Mouse (Mus musculus) liver, embryonic 13.5 days (tissue): ENCODE measurements at regions not wholly inside any gene's neighbourhood (a gene's known extent, or its start where the extent isn't known, plus 50 kb on each side); places are given as distances from the start of the nearest gene placed in this dataset.
"Not testable (repeated sequence)": the region's sequence is repeated elsewhere in the genome, so short reads cannot be mapped to it uniquely, and the experiment has no call there.

Experiments used
- ATAC-seq: fragments of 200-750 bp; cut with Nextera tagmentation; 2 replicates; pipeline ENCODE4 v1.8.0; 2017; ENCODE audit warnings: low read depth, mild to moderate bottlenecking, moderate number of reproducible peaks, moderate library complexity
- DNase-seq: peaks from one replicate; pipeline ENCODE4 v3.0.0; 2022
- H3K27ac ChIP-seq: fragments of 300-500 bp; sonication (generic); 2 replicates; pipeline ENCODE4 v1.5.1; 2015; ENCODE audit warnings: moderate library complexity, mild to moderate bottlenecking, inconsistent platforms
- H3K27me3 ChIP-seq: fragments of 300-500 bp; sonication (generic); 2 replicates; pipeline ENCODE4 v1.6.1; 2015; ENCODE audit warnings: mild to moderate bottlenecking, inconsistent platforms
- H3K36me3 ChIP-seq: fragments of 300-500 bp; sonication (generic); 2 replicates; pipeline ENCODE4 v1.6.1; 2015; ENCODE audit warnings: mild to moderate bottlenecking, inconsistent platforms
- H3K4me1 ChIP-seq: fragments of 300-500 bp; sonication (generic); replicated peaks from 2 replicates; pipeline ENCODE4 v1.6.1; 2015; ENCODE audit warnings: inconsistent platforms
- H3K4me2 ChIP-seq: fragments of 300-500 bp; sonication (generic); 2 replicates; pipeline ENCODE4 v1.6.1; 2015; ENCODE audit warnings: inconsistent platforms, mild to moderate bottlenecking, moderate library complexity
- H3K4me3 ChIP-seq: fragments of 300-500 bp; sonication (generic); replicated peaks from 2 replicates; pipeline ENCODE4 v1.5.1; 2015; ENCODE audit warnings: mild to moderate bottlenecking, inconsistent platforms
- H3K9ac ChIP-seq: fragments of 300-500 bp; sonication (generic); 2 replicates; pipeline ENCODE4 v1.6.1; 2015; ENCODE audit warnings: mild to moderate bottlenecking, inconsistent platforms
- H3K9me3 ChIP-seq: fragments of 300-500 bp; sonication (generic); replicated peaks from 2 replicates; pipeline ENCODE4 v1.6.1; 2016; ENCODE audit warnings: inconsistent platforms
- WGBS: fragments of 180-500 bp; shearing (Covaris S2); methylation state at CpG from one replicate; pipeline ENCODE4 v1.1.7; 2015; ENCODE audit not compliant: insufficient replicate concordance; 5-methylcytosine and 5-hydroxymethylcytosine counted together

GRCm38 (mm10) chr1:184187582-184187981, 153.5 kb upstream of the 1700056E22Rik start:
- DNase-seq (no peak), ATAC-seq (no peak)
- Histone ChIP-seq H3K4me3 (no peak overlapping the region), H3K27me3 (no peaks in the 10 kb centered on the region), H3K36me3 (no peaks in the 10 kb centered on the region), H3K9me3 (no peaks in the 10 kb centered on the region), H3K9ac (no peak overlapping the region), H3K27ac (no peak overlapping the region), H3K4me1 (no peaks in the 10 kb centered on the region), H3K4me2 (no peak overlapping the region)

- no peak overlapping the region for H3K4me3 ChIP-seq
- WGBS: 72% methylated on average over 4 of the region's 4 CpGs
- no peak overlapping the region for H3K9ac ChIP-seq
- ATAC-seq: no peak
- H3K27me3 ChIP-seq: no peaks in the 10 kb centered on the region
- no peaks in the 10 kb centered on the region for H3K4me1 ChIP-seq
- no peak overlapping the region for H3K4me2 ChIP-seq
- DNase-seq: no peak
- no peak overlapping the region for H3K27ac ChIP-seq
- H3K36me3 ChIP-seq: no peaks in the 10 kb centered on the region
- no peaks in the 10 kb centered on the region for H3K9me3 ChIP-seq
These were observed 148.1 kb upstream of the 1700056E22Rik start for GRCm38 (mm10) chr1:184182163-184182562.

GRCm38 (mm10) chr1:184174416-184174815, 140.3 kb upstream of the 1700056E22Rik start:
- not testable (repeated sequence) for H3K36me3 ChIP-seq, H3K27ac ChIP-seq, H3K4me1 ChIP-seq, H3K9me3 ChIP-seq, H3K4me2 ChIP-seq, ATAC-seq, H3K9ac ChIP-seq, H3K27me3 ChIP-seq, H3K4me3 ChIP-seq, DNase-seq
- 36% methylated on average over 1 of the region's 1 CpGs for WGBS

GRCm38 (mm10) chr1:184173739-184174138, 139.6 kb upstream of the 1700056E22Rik start:
- H3K36me3 ChIP-seq: no peaks in the 10 kb centered on the region
- no peak overlapping the region for H3K4me2 ChIP-seq
- no peak overlapping the region for H3K4me3 ChIP-seq
- H3K9ac ChIP-seq: no peak overlapping the region
- no peak for ATAC-seq
- no peak for DNase-seq
- 36% methylated on average over 6 of the region's 6 CpGs for whole genome bisulfite sequencing
- no peaks in the 10 kb centered on the region for H3K9me3 ChIP-seq
- H3K27ac ChIP-seq: no peak overlapping the region
- H3K4me1 ChIP-seq: no peaks in the 10 kb centered on the region
- H3K27me3 ChIP-seq: no peaks in the 10 kb centered on the region

GRCm38 (mm10) chr1:184172986-184173385, 138.9 kb upstream of the 1700056E22Rik start:
- H3K4me2 ChIP-seq: no peak overlapping the region
- H3K4me1 ChIP-seq: no peaks in the 10 kb centered on the region
- 76% methylated on average over 2 of the region's 2 CpGs for WGBS
- H3K27me3 ChIP-seq: no peaks in the 10 kb centered on the region
- H3K9ac ChIP-seq: no peak overlapping the region
- no peaks in the 10 kb centered on the region for H3K9me3 ChIP-seq
- no peak overlapping the region for H3K27ac ChIP-seq
- no peak for DNase-seq
- H3K36me3 ChIP-seq: no peaks in the 10 kb centered on the region
- no peak overlapping the region for H3K4me3 ChIP-seq
- no peak for ATAC-seq

- H3K9ac ChIP-seq: no peak overlapping the region
- H3K4me1 ChIP-seq: no peaks in the 10 kb centered on the region
- no peaks in the 10 kb centered on the region for H3K9me3 ChIP-seq
- H3K36me3 ChIP-seq: no peaks in the 10 kb centered on the region
- WGBS: 56% methylated on average over 7 of the region's 7 CpGs
- DNase-seq (no peak), ATAC-seq (no peak)
- H3K27ac ChIP-seq: no peak overlapping the region
- H3K4me2 ChIP-seq: no peak overlapping the region
- no peak overlapping the region for H3K4me3 ChIP-seq
- H3K27me3 ChIP-seq: no peaks in the 10 kb centered on the region
These were observed 137.5 kb upstream of the 1700056E22Rik start for GRCm38 (mm10) chr1:184171601-184172000.

GRCm38 (mm10) chr1:184170926-184171325, 136.8 kb upstream of the 1700056E22Rik start:
- 42% methylated on average over 3 of the region's 3 CpGs for WGBS
- no peaks in the 10 kb centered on the region for H3K4me1 ChIP-seq
- DNase-seq (no peak), ATAC-seq (no peak)
- H3K4me2 ChIP-seq: no peak overlapping the region
- no peak overlapping the region for H3K27ac ChIP-seq
- H3K9ac ChIP-seq: no peak overlapping the region
- H3K36me3 ChIP-seq: no peaks in the 10 kb centered on the region
- no peaks in the 10 kb centered on the region for H3K27me3 ChIP-seq
- no peak overlapping the region for H3K4me3 ChIP-seq
- H3K9me3 ChIP-seq: no peaks in the 10 kb centered on the region; the same call in 1 of the 2 replicates

GRCm38 (mm10) chr1:184169967-184170366, 135.9 kb upstream of the 1700056E22Rik start:
- Histone ChIP-seq H3K36me3 (no peaks in the 10 kb centered on the region), H3K27ac (no peak overlapping the region), H3K9me3 (no peaks in the 10 kb centered on the region; the same call in 1 of the 2 replicates), H3K9ac (no peak overlapping the region), H3K4me3 (no peak overlapping the region), H3K27me3 (no peaks in the 10 kb centered on the region), H3K4me2 (no peak overlapping the region), H3K4me1 (no peaks in the 10 kb centered on the region)
- 39% methylated on average over 1 of the region's 1 CpGs for WGBS
- DNase-seq (no peak), ATAC-seq (no peak)

- Histone ChIP-seq H3K4me2 (no peak overlapping the region), H3K27me3 (no peaks in the 10 kb centered on the region), H3K9me3 (no peaks in the 10 kb centered on the region; the same call in 1 of the 2 replicates), H3K9ac (no peak overlapping the region), H3K27ac (no peak overlapping the region), H3K4me1 (no peaks in the 10 kb centered on the region), H3K4me3 (no peak overlapping the region), H3K36me3 (no peaks in the 10 kb centered on the region)
- 39% methylated on average over 7 of the region's 7 CpGs for WGBS
- ATAC-seq (no peak), DNase-seq (no peak)
These were observed 135.1 kb upstream of the 1700056E22Rik start for GRCm38 (mm10) chr1:184169034-184169783.

- Histone ChIP-seq H3K4me3 (no peak overlapping the region), H3K4me2 (no peak overlapping the region), H3K9ac (no peak overlapping the region), H3K27ac (no peak overlapping the region), H3K36me3 (no peaks in the 10 kb centered on the region), H3K4me1 (no peaks in the 10 kb centered on the region), H3K9me3 (no peaks in the 10 kb centered on the region; the same call in 1 of the 2 replicates), H3K27me3 (no peaks in the 10 kb centered on the region)
- WGBS: 40% methylated on average over 2 of the region's 2 CpGs
- no peak for ATAC-seq
- DNase-seq: no peak
These were observed 132.8 kb upstream of the 1700056E22Rik start for GRCm38 (mm10) chr1:184166951-184167350.

- H3K9ac ChIP-seq, H3K27me3 ChIP-seq, H3K36me3 ChIP-seq, H3K4me2 ChIP-seq, ATAC-seq, H3K9me3 ChIP-seq, DNase-seq, H3K4me1 ChIP-seq, H3K27ac ChIP-seq, H3K4me3 ChIP-seq: not testable (repeated sequence)
- WGBS: 56% methylated on average over 2 of the region's 2 CpGs
These were observed 128.4 kb upstream of the 1700056E22Rik start for GRCm38 (mm10) chr1:184162526-184162925.

- Histone ChIP-seq H3K9ac (no peak overlapping the region), H3K4me3 (no peak overlapping the region), H3K27me3 (no peaks in the 10 kb centered on the region), H3K27ac (no peak overlapping the region), H3K4me1 (no peaks in the 10 kb centered on the region), H3K9me3 (no peaks in the 10 kb centered on the region), H3K4me2 (no peak overlapping the region), H3K36me3 (no peaks in the 10 kb centered on the region)
- ATAC-seq (no peak), DNase-seq (no peak)
- WGBS: no CpG with 5 or more reads among the region's 1 CpGs
These were observed 113.6 kb upstream of the 1700056E22Rik start for GRCm38 (mm10) chr1:184147713-184148112.
